Mouse (Mus musculus) cerebellum, adult 2 months (tissue): ENCODE measurements around the gene Nkx2-1. TPM values are rescaled to one million over a fixed set of nuclear protein-coding genes. Genes with fewer than 3 reads are reported as not detected.

Source experiments
- DNase-seq, 2 experiments: peaks; one replicate each; pipeline ENCODE4 v3.0.0; 2021
- H3K27ac ChIP-seq: fragments of 200-500 bp; 2 replicates; pipeline ENCODE4 v1.5.1; 2012; ENCODE audit warnings: low read length, control low read depth, inconsistent platforms; ENCODE audit not compliant: insufficient read depth
- H3K27me3 ChIP-seq: fragments of 200-500 bp; 2 replicates; pipeline ENCODE4 v1.6.1; 2012; ENCODE audit warnings: inconsistent platforms, mild to moderate bottlenecking, low read length, moderate library complexity; ENCODE audit not compliant: control insufficient read depth, insufficient read depth
- H3K4me1 ChIP-seq: fragments of 200-500 bp; 2 replicates; pipeline ENCODE4 v1.6.1; 2011; ENCODE audit warnings: low read length; ENCODE audit not compliant: control insufficient read depth, insufficient read depth
- H3K4me3 ChIP-seq: fragments of 200-500 bp; replicated peaks from 2 replicates; pipeline ENCODE3; 2011; ENCODE audit warnings: mild to moderate bottlenecking, low read depth, low read length, control low read depth; ENCODE audit not compliant: insufficient read depth
- CTCF ChIP-seq: fragments of 200-500 bp; IDR thresholded peaks from 2 replicates; pipeline ENCODE4 v1.5.1; 2011; ENCODE audit warnings: low read depth, mild to moderate bottlenecking, control low read depth, low read length, moderate library complexity, borderline replicate concordance; ENCODE audit not compliant: insufficient read depth
- POLR2A ChIP-seq: fragments of 200-500 bp; IDR thresholded peaks from 2 replicates; pipeline ENCODE4 v1.6.1; 2011; ENCODE audit warnings: low read length, control low read depth, borderline replicate concordance; ENCODE audit not compliant: insufficient read depth
- WGBS: fragments of 180-500 bp; shearing (Covaris S2); methylation state at CpG from one replicate; pipeline ENCODE4 v1.1.7; 2018; 5-methylcytosine and 5-hydroxymethylcytosine counted together
- polyA plus RNA-seq: library from polyadenylated mRNA; depleted of rRNA; stranded (reverse); fragments of >200 nt; gene quantifications from 2 replicates; pipeline ENCODE4 v1.2.3, GENCODE M21; 2012

The Nkx2-1 gene
- polyA plus RNA-seq, 1 experiment: not detected

- no peak overlapping the region for H3K4me3 ChIP-seq
- no peak overlapping the region for H3K27ac ChIP-seq
- no peak for DNase-seq
- WGBS: 1% methylated on average over 22 of the region's 22 CpGs
- peaks cover 3% of the 10 kb centered on the region; the same call in 1 of the 2 replicates for H3K27me3 ChIP-seq
- no peaks in the 10 kb centered on the region for H3K4me1 ChIP-seq
- no peak for TF ChIP-seq POLR2A
- TF ChIP-seq CTCF: no peak
Observed at GRCm38 (mm10) chr12:56520396-56521105, 16.2 kb downstream of the Nkx2-1 start.

GRCm38 (mm10) chr12:56519738-56520191, 16.9 kb downstream of the Nkx2-1 start:
- DNase-seq: no peak
- H3K4me3 ChIP-seq: no peak overlapping the region
- 2% methylated on average over 30 of the region's 30 CpGs for WGBS
- TF ChIP-seq CTCF: no peak
- TF ChIP-seq POLR2A: no peak
- H3K27me3 ChIP-seq: peaks cover 3% of the 10 kb centered on the region; the same call in 1 of the 2 replicates
- no peaks in the 10 kb centered on the region for H3K4me1 ChIP-seq
- no peak overlapping the region for H3K27ac ChIP-seq

GRCm38 (mm10) chr12:56519071-56519737, 17.5 kb downstream of the Nkx2-1 start:
- Histone ChIP-seq H3K27ac (no peak overlapping the region), H3K4me3 (no peak overlapping the region), H3K4me1 (no peaks in the 10 kb centered on the region), H3K27me3 (peaks cover 3% of the 10 kb centered on the region; the same call in 1 of the 2 replicates)
- 16% methylated on average over 13 of the region's 13 CpGs for WGBS
- TF ChIP-seq POLR2A (no peak), CTCF (no peak)
- DNase-seq: no peak

GRCm38 (mm10) chr12:56518221-56518620, 18.5 kb downstream of the Nkx2-1 start:
- Histone ChIP-seq H3K27me3 (no peaks in the 10 kb centered on the region; the same call in 1 of the 2 replicates), H3K4me1 (no peaks in the 10 kb centered on the region), H3K4me3 (no peak overlapping the region), H3K27ac (no peak overlapping the region)
- TF ChIP-seq CTCF (no peak), POLR2A (no peak)
- DNase-seq: no peak
- WGBS: 42% methylated on average over 5 of the region's 5 CpGs

GRCm38 (mm10) chr12:56514831-56515230, 21.9 kb downstream of the Nkx2-1 start:
- Histone ChIP-seq H3K4me3 (no peak overlapping the region), H3K27ac (no peak overlapping the region), H3K4me1 (no peaks in the 10 kb centered on the region), H3K27me3 (no peaks in the 10 kb centered on the region; the same call in 1 of the 2 replicates)
- TF ChIP-seq POLR2A (no peak), CTCF (no peak)
- 91% methylated on average over 5 of the region's 5 CpGs for WGBS
- DNase-seq: no peak

- 25% methylated on average over 8 of the region's 8 CpGs for WGBS
- Histone ChIP-seq H3K4me3 (no peak overlapping the region), H3K4me1 (no peaks in the 10 kb centered on the region), H3K27me3 (no peaks in the 10 kb centered on the region; the same call in 1 of the 2 replicates), H3K27ac (no peak overlapping the region)
- DNase-seq: no peak
- TF ChIP-seq POLR2A (no peak), CTCF (no peak)
Observed at GRCm38 (mm10) chr12:56508413-56508812, 28.3 kb downstream of the Nkx2-1 start.

- H3K4me3 ChIP-seq: no peak overlapping the region
- 42% methylated on average over 3 of the region's 3 CpGs for WGBS
Observed at GRCm38 (mm10) chr12:56487046-56487445, 49.7 kb downstream of the Nkx2-1 start.

More at GRCm38 (mm10) chr12:56487046-56487445, 49.7 kb downstream of the Nkx2-1 start:
- no peak overlapping the region for H3K27ac ChIP-seq
- no peaks in the 10 kb centered on the region for H3K4me1 ChIP-seq
- TF ChIP-seq POLR2A: no peak
- TF ChIP-seq CTCF: no peak
- H3K27me3 ChIP-seq: no peaks in the 10 kb centered on the region; the same call in 1 of the 2 replicates
- no peak for DNase-seq
